Mouse (Mus musculus) monocyte, adult 5-6 weeks (primary cell): ENCODE data around the gene B3gnt9. TPM values are rescaled to one million over a fixed set of nuclear protein-coding genes. Genes with fewer than 3 reads are reported as not detected.
"Not testable (repeated sequence)": the region's sequence is repeated elsewhere in the genome, so short reads cannot be mapped to it uniquely, and the experiment has no call there.

Experiments used
- ATAC-seq: fragments of 153-309, 156-312 bp; replicated peaks from 2 replicates; pipeline ENCODE4 v1.8.0; 2017; ENCODE audit warnings: mild to moderate bottlenecking; ENCODE audit not compliant: low TSS enrichment, insufficient number of reproducible peaks, severe bottlenecking, poor library complexity, low FRiP score
- total RNA-seq: library from RNA; stranded (forward); fragments of 200-1000, 200-491, 200-594 nt; gene quantifications from 3 replicates; pipeline ENCODE4 v1.2.3, GENCODE M21; 2017

Gene B3gnt9
- 0.29 TPM in 1 of 3 replicates, not detected in the others for total RNA-seq

- ATAC-seq = no peak
These were observed at the start of gene B3gnt9 for GRCm38 (mm10) chr8:105254966-105255350. TSS of gene B3gnt9 (minus strand) at chr8:105255153.

GRCm38 (mm10) chr8:105303874-105304273 is 48.9 kb upstream of the B3gnt9 start:
- ATAC-seq = no peak

GRCm38 (mm10) chr8:105303396-105303795 is 48.4 kb upstream of the B3gnt9 start:
- ATAC-seq = no peak

GRCm38 (mm10) chr8:105299962-105300361 is 45.0 kb upstream of the B3gnt9 start:
- ATAC-seq = no peak

GRCm38 (mm10) chr8:105298351-105299252 is 43.6 kb upstream of the B3gnt9 start:
- no peak for ATAC-seq

GRCm38 (mm10) chr8:105297511-105298192 is 42.7 kb upstream of the B3gnt9 start, which contains the start of gene E2f4:
TSS of gene E2f4 (plus strand) at chr8:105297663.
- ATAC-seq = peak; percentile 87

GRCm38 (mm10) chr8:105295895-105296573 is 41.1 kb upstream of the B3gnt9 start, which contains the start of gene Exoc3l:
TSS of gene Exoc3l (minus strand) at chr8:105296101.
- no peak for ATAC-seq

- ATAC-seq = no peak
These were observed 40.3 kb upstream of the B3gnt9 start for GRCm38 (mm10) chr8:105295256-105295655.

- no peak for ATAC-seq
These were observed 39.8 kb upstream of the B3gnt9 start for GRCm38 (mm10) chr8:105294776-105295175.

- ATAC-seq = no peak
These were observed 38.5 kb upstream of the B3gnt9 start for GRCm38 (mm10) chr8:105293405-105293804.

GRCm38 (mm10) chr8:105292471-105292870 is 37.5 kb upstream of the B3gnt9 start:
- no peak for ATAC-seq

- ATAC-seq = not testable (repeated sequence)
These were observed 36.8 kb upstream of the B3gnt9 start for GRCm38 (mm10) chr8:105291802-105292201.

GRCm38 (mm10) chr8:105291364-105291763 is 36.4 kb upstream of the B3gnt9 start:
- not testable (repeated sequence) for ATAC-seq

- peak; percentile 57 for ATAC-seq
These were observed 35.8 kb upstream of the B3gnt9 start for GRCm38 (mm10) chr8:105290554-105291314.

- 0 out of 2 replicates have a peak, but pooled peaks have one; percentile 1 for ATAC-seq
These were observed 35.0 kb upstream of the B3gnt9 start, which contains the start of gene 4931428F04Rik for GRCm38 (mm10) chr8:105289805-105290460. TSS of gene 4931428F04Rik (minus strand) at chr8:105289864.

GRCm38 (mm10) chr8:105288958-105289732 is 34.2 kb upstream of the B3gnt9 start:
- peak; percentile 80 for ATAC-seq

- ATAC-seq = no peak
These were observed 33.3 kb upstream of the B3gnt9 start for GRCm38 (mm10) chr8:105288231-105288630.
